Mouse (Mus musculus) heart, adult 2 months (tissue): ENCODE measurements around the gene Cdkn2aip.

Experiments used
- CTCF ChIP-seq: fragments of 200-600 bp; IDR thresholded peaks from 2 replicates; pipeline ENCODE4 v1.8.1; 2022; ENCODE audit warnings: antibody characterized with exemption, mild to moderate bottlenecking, moderate library complexity
- POLR2A ChIP-seq: fragments of 200-500 bp; IDR thresholded peaks from 2 replicates; pipeline ENCODE4 v1.6.1; 2011; ENCODE audit warnings: mild to moderate bottlenecking, low read depth, low read length, control low read depth; ENCODE audit not compliant: insufficient read depth

- TF ChIP-seq CTCF, result no peak
- TF ChIP-seq POLR2A, result no peak
Observed at GRCm38 (mm10) chr8:47683994-47684393, 29.7 kb downstream of the Cdkn2aip start.
